Mouse (Mus musculus) midbrain, embryonic 14.5 days (tissue): Measurements from ENCODE around the gene Tnc. TPM values are rescaled to one million over a fixed set of nuclear protein-coding genes. Genes with fewer than 3 reads are reported as not detected.

Source experiments
- ATAC-seq: fragments of 200-750 bp; cut with Nextera tagmentation; 2 replicates; pipeline ENCODE4 v1.8.0; 2017; ENCODE audit warnings: moderate number of reproducible peaks, moderate library complexity; ENCODE audit not compliant: low FRiP score, low TSS enrichment
- DNase-seq: peaks from one replicate; pipeline ENCODE4 v3.0.0-alpha.2; 2015
- H3K27ac ChIP-seq: fragments of 300-500 bp; sonication (generic); replicated peaks from 2 replicates; pipeline ENCODE4 v1.5.1; 2014; ENCODE audit warnings: mild to moderate bottlenecking, low read depth, low read length, moderate library complexity
- H3K27me3 ChIP-seq: fragments of 300-500 bp; sonication (generic); 2 replicates; pipeline ENCODE4 v1.6.1; 2014; ENCODE audit warnings: low read length, control low read depth, mixed read lengths; ENCODE audit not compliant: control insufficient read depth, insufficient read depth
- H3K36me3 ChIP-seq: fragments of 300-500 bp; sonication (generic); 2 replicates; pipeline ENCODE4 v1.6.1; 2014; ENCODE audit warnings: low read length, control low read depth; ENCODE audit not compliant: control insufficient read depth, insufficient read depth
- H3K4me1 ChIP-seq: fragments of 300-500 bp; sonication (generic); 2 replicates; pipeline ENCODE4 v1.6.1; 2014; ENCODE audit warnings: mild to moderate bottlenecking, antibody characterized with exemption, low read length, control low read depth; ENCODE audit not compliant: control insufficient read depth, insufficient read depth
- H3K4me2 ChIP-seq: fragments of 300-500 bp; sonication (generic); 2 replicates; pipeline ENCODE4 v1.6.1; 2014; ENCODE audit warnings: mild to moderate bottlenecking, low read length, moderate library complexity
- H3K4me3 ChIP-seq: fragments of 300-500 bp; sonication (generic); replicated peaks from 2 replicates; pipeline ENCODE4 v1.5.1; 2014; ENCODE audit warnings: low read depth, low read length
- H3K9ac ChIP-seq: fragments of 300-500 bp; sonication (generic); replicated peaks from 2 replicates; pipeline ENCODE4 v1.6.1; 2014; ENCODE audit warnings: mild to moderate bottlenecking, low read length, moderate library complexity
- H3K9me3 ChIP-seq: fragments of 300-500 bp; sonication (generic); 2 replicates; pipeline ENCODE4 v1.6.1; 2016; ENCODE audit warnings: low read length, control low read depth, mixed read lengths; ENCODE audit not compliant: control insufficient read depth
- WGBS: fragments of 180-500 bp; shearing (Covaris S2); extraction: QIAGEN DNeasy Blood & Tissue Kit; methylation state at CpG from one replicate; pipeline ENCODE4 v1.1.7; 2014; 5-methylcytosine and 5-hydroxymethylcytosine counted together
- polyA plus RNA-seq: library from polyadenylated mRNA; unstranded; fragments of >200 nt; fragmentation: Nextera tagmentation; extraction: Ambion mirVana; gene quantifications from 2 replicates; pipeline ENCODE4 v1.2.1, GENCODE M21; 2014

Gene Tnc
- polyA plus RNA-seq = 63.8 and 67.9 TPM in 2 replicates

DNA sequence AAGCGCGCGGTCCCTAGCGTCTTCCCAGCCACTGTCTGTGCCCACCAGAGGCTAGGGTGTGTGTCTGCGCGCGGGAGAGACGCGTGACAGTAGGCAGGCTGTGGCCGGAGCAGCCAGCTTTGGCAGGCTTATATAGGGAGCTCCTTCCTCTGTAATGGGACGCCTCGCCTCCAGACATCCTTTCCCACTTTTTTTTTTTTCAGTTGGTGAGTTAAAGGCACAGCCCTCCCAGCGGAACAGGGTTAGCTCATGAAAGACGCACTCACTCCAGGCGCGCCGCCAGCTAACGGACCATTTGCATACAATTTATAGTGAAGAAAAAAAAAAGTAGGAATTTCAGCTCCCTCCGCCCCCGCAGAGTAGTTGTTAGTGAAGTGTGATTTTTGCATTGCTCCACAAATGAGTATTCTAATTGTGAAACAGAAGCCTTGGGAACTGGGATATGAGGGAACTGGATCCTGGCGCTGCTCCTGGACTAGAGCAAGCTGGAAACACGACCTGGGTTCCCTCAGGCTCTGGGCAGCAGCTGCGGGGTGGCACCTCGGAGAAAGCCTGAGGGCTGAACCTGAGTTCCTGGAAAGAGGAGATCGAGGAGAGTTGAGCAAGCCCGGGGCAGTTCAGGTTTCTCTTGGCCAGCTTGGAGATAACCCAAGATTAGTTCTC, at the start of gene Tnc:
TSS of gene Tnc (minus strand) at position 185 of the 663 bp plus-strand sequence.
- Histone ChIP-seq H3K36me3 (no peaks in the 10 kb centered on the region), H3K27me3 (peaks cover 12% of the 10 kb centered on the region; the same call in 1 of the 2 replicates), H3K9ac (peak within 1 kb of the TSS; percentile 26; the same call in 1 of the 2 replicates), H3K4me3 (peak within 1 kb of the TSS; percentile 30), H3K4me1 (0 out of 2 replicates have a peak, but pooled peaks cover 12% of the 10 kb centered on the region), H3K27ac (0 out of 2 replicates have a peak within 1 kb of the TSS, but pooled peaks have one; percentile 32), H3K9me3 (no peaks in the 10 kb centered on the region), H3K4me2 (peak within 1 kb of the TSS; percentile 62)
- ATAC-seq = peak; percentile 44
- WGBS = under 1% methylated on average over 26 of the region's 26 CpGs
- DNase-seq = peak; percentile 84

DNA sequence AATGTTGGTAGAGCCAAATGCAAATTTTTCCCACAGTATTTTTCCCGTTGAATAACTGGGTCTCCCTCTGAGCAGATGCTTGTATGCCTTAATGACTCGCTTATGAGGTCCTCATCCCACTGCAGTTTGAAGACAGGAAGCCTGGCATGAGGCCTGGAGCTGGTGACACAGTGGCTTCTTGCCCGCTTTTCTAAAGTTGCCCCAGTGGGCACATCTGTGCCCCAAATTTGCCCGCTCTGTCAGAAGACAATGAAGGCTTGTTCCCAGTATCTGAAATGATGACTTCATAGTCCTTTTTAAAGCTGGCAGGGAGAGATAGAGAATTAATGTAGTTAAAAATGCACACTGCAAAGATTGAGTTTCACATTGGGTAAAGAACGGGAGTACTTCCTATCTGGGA, 47.4 kb upstream of the Tnc start:
- Histone ChIP-seq H3K4me1 (no peaks in the 10 kb centered on the region), H3K9ac (no peak overlapping the region), H3K36me3 (no peaks in the 10 kb centered on the region), H3K27ac (no peak overlapping the region), H3K4me3 (no peak overlapping the region), H3K4me2 (no peak overlapping the region), H3K9me3 (no peaks in the 10 kb centered on the region), H3K27me3 (no peaks in the 10 kb centered on the region)
- 89% methylated on average over 5 of the region's 5 CpGs for WGBS
- DNase-seq (no peak), ATAC-seq (no peak)

DNA sequence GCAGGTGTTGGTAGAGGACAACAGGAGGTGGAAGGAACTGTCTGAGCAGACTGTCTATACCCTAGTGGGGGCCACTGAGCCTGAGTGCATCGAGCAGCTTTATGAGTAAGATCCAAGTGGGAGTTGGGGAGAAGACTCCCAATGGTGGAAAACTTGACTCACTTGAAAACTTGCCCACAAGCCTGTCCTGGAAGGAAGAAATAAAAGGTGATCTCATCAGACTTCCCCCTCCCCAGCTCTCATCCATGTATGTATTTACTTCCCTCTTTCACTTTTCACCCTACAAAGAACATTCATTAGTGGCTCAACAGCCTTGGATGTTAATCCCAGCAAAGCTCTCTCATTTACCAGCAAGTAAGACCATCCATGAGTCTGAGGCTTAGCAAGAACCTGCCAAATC, 46.0 kb upstream of the Tnc start:
- H3K27ac ChIP-seq = no peak overlapping the region

DNA sequence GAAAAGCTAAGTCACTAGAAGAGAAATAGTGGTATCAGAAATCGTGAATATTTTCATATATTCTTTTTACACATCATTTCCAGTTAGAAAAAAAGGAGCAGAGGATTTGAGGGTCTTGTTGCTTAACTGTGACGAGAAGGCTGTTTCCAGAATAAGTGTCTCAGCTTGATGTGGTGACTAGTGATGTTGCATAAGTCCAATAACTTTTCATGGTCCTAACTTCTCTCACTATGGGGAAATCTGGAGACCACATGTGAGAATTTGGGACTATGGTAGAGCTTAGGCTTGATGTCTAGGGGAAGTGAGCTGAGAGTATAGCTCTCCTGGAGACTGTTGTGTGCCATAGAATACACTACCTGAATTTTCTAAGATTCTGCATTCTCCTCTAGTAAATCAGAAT, 42.6 kb upstream of the Tnc start:
- Histone ChIP-seq H3K9me3 (no peaks in the 10 kb centered on the region), H3K4me2 (no peak overlapping the region), H3K36me3 (no peaks in the 10 kb centered on the region), H3K27ac (no peak overlapping the region), H3K4me3 (no peak overlapping the region), H3K9ac (no peak overlapping the region), H3K27me3 (no peaks in the 10 kb centered on the region), H3K4me1 (no peaks in the 10 kb centered on the region)
- ATAC-seq (no peak), DNase-seq (no peak)
- WGBS = 70% methylated on average over 2 of the region's 2 CpGs

More for the DNA sequence above, 46.0 kb upstream of the Tnc start:
- DNase-seq (no peak), ATAC-seq (no peak)
- no peak overlapping the region for H3K4me2 ChIP-seq
- 96% methylated on average over 1 of the region's 1 CpGs for WGBS
- H3K4me1 ChIP-seq = no peaks in the 10 kb centered on the region
- H3K36me3 ChIP-seq = no peaks in the 10 kb centered on the region
- no peak overlapping the region for H3K9ac ChIP-seq
- H3K9me3 ChIP-seq = no peaks in the 10 kb centered on the region
- no peak overlapping the region for H3K4me3 ChIP-seq
- H3K27me3 ChIP-seq = no peaks in the 10 kb centered on the region

DNA sequence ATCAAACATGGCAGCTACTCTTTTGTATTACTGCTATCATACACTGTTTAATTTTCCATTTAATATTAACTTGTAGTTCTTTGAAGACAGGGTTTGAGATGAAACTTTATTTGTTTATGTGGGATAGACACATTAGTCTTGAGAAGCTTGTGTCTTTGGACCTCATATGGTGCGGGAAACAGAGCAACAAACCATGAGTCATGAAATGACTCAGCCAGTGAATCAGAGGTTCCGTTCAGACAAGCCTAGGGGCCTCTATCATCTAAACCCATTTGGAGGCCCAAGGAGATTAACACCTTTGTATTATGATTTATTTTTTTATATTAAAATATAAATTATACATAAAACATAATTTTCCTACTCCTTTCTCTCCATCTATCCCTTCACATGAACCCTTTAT, 40.9 kb upstream of the Tnc start:
- Histone ChIP-seq H3K4me2 (no peak overlapping the region), H3K9me3 (no peaks in the 10 kb centered on the region), H3K36me3 (no peaks in the 10 kb centered on the region), H3K4me3 (no peak overlapping the region), H3K27ac (no peak overlapping the region), H3K4me1 (no peaks in the 10 kb centered on the region), H3K27me3 (no peaks in the 10 kb centered on the region), H3K9ac (no peak overlapping the region)
- WGBS = 92% methylated on average over 2 of the region's 2 CpGs
- ATAC-seq (no peak), DNase-seq (no peak)

DNA sequence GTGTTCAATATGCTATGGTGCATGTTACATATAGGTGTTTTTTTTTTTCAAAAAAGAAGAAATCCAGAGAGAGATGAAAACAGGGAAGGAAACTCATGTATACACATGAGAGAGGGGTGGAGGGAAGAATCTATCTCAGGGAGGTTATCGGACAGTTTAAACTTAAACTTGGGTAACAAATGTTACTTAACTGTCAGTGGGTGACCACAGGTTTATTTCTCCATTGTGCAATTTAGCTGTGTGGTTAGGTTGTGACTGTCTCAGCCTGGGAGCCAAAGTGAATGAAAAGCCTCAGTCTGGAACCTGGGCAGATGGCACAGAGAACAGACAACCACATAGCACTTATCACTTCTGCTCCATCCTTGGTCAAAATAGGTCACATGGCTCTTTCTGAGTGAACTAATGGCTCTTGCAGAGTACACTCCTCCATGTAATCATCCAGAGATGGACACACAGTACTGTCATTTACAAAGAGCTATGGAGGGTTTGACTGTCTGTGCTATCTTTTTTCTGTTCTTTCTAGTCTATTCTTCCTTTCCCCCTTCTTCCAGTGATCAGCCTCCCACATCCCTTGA, 39.3 kb upstream of the Tnc start:
- H3K9ac ChIP-seq = no peak overlapping the region
- no peak overlapping the region for H3K4me2 ChIP-seq
- no peak for DNase-seq
- H3K4me3 ChIP-seq = no peak overlapping the region
- H3K9me3 ChIP-seq = no peaks in the 10 kb centered on the region
- WGBS = 94% methylated on average over 1 of the region's 1 CpGs
- no peaks in the 10 kb centered on the region for H3K36me3 ChIP-seq
- no peaks in the 10 kb centered on the region for H3K4me1 ChIP-seq
- ATAC-seq = no peak
- H3K27me3 ChIP-seq = no peaks in the 10 kb centered on the region
- H3K27ac ChIP-seq = no peak overlapping the region

DNA sequence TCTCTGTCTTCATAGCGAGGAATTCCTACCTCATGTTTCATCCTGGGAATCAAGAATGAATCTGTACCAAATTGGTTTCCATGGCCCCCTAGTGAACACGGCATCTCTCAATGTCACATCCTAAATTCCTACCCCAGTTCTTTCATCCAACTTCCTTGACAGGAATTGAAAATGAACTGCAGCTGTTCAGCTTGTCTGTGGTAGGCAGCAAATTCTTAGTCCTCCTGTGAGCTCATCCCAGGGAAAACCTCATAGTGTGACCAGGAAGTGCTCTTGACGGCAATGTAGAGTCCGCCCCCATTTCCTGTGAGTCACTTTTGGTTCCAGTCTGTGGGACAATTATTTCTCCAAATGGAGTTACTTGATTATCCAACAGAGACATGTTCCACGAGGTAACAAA, 37.0 kb upstream of the Tnc start:
- H3K4me1 ChIP-seq = no peaks in the 10 kb centered on the region
- H3K4me3 ChIP-seq = no peak overlapping the region
- H3K36me3 ChIP-seq = no peaks in the 10 kb centered on the region
- no peaks in the 10 kb centered on the region for H3K27me3 ChIP-seq
- ATAC-seq (no peak), DNase-seq (no peak)
- no peak overlapping the region for H3K9ac ChIP-seq
- 82% methylated on average over 5 of the region's 5 CpGs for WGBS
- H3K27ac ChIP-seq = no peak overlapping the region
- H3K4me2 ChIP-seq = no peak overlapping the region
- no peaks in the 10 kb centered on the region for H3K9me3 ChIP-seq

DNA sequence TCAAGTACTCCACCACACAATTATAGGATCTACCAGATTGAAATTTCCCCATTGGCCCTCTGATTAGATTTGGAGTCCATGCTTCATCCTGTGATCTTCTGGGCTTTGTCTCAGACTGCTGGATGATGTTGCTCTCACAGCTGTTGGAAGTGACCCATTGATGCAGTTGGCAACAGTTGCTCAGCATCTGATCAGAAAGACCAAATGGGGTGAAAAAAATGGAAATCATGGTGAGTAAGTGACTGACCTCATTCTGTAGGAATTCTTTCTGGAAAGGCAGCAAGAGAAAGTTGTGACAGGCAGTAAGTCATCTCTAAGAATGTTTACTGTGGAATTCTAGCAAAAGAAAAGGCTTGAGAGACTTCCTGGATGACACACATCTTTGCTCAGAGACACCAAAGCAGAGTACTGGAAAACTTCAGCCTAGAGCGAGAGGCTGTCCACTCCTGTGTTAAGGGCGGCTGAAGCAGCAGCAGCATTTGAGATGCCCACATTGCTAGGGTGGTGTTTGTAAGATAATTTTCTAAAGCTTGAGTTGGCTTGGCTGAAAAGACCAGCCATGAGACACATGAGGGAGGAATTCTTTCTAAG, 31.3 kb upstream of the Tnc start:
- Histone ChIP-seq H3K27ac (no peak overlapping the region), H3K4me3 (no peak overlapping the region), H3K4me1 (no peaks in the 10 kb centered on the region), H3K4me2 (no peak overlapping the region), H3K9ac (no peak overlapping the region), H3K9me3 (no peaks in the 10 kb centered on the region), H3K36me3 (no peaks in the 10 kb centered on the region), H3K27me3 (no peaks in the 10 kb centered on the region)
- DNase-seq (no peak), ATAC-seq (no peak)
- 96% methylated on average over 2 of the region's 2 CpGs for WGBS
